Mouse (Mus musculus): ENCODE data around the gene Bin2.
A peak's percentile ranks its signal among the peaks of the same experiment; 100 is the strongest.

Bin2 gene

GRCm38 (mm10) chr15:100651610-100652009 lies 17.7 kb downstream of the Bin2 start:
- DNase-seq (ENCODE audit: inconsistent age in 2 of 2, low spot score in 1 of 2), result no peak

- DNase-seq (ENCODE audit: inconsistent age in 2 of 2, low spot score in 1 of 2), result no peak
Observed at GRCm38 (mm10) chr15:100650111-100650510, 19.2 kb downstream of the Bin2 start.

GRCm38 (mm10) chr15:100646161-100646560 lies 23.2 kb downstream of the Bin2 start:
- DNase-seq (ENCODE audit: inconsistent age in 2 of 2, low spot score in 1 of 2), result no peak

- no peak for DNase-seq (ENCODE audit: inconsistent age in 2 of 2, low spot score in 1 of 2)
Observed at GRCm38 (mm10) chr15:100642451-100642850, 26.9 kb downstream of the Bin2 start.

- DNase-seq (ENCODE audit: inconsistent age in 2 of 2, low spot score in 1 of 2), result no peak
Observed at GRCm38 (mm10) chr15:100641226-100641810, 28.0 kb downstream of the Bin2 start.

- no peak for DNase-seq (ENCODE audit: inconsistent age in 2 of 2, low spot score in 1 of 2)
Observed at GRCm38 (mm10) chr15:100639972-100640750, 29.2 kb downstream of the Bin2 start.

GRCm38 (mm10) chr15:100637661-100638060 lies 31.7 kb downstream of the Bin2 start:
- DNase-seq (ENCODE audit: inconsistent age in 2 of 2, low spot score in 1 of 2), result peak; percentile 74 to 87

- DNase-seq (ENCODE audit: inconsistent age in 2 of 2, low spot score in 1 of 2), result peak; percentile 72 to 89
Observed at GRCm38 (mm10) chr15:100636700-100637501, 32.5 kb downstream of the Bin2 start, which contains the start of gene Smagp. Gene Smagp, minus strand, starts transcription at chr15:100636940.

- no peak for DNase-seq (ENCODE audit: inconsistent age in 2 of 2, low spot score in 1 of 2)
Observed at GRCm38 (mm10) chr15:100635851-100636645, 33.3 kb downstream of the Bin2 start.

GRCm38 (mm10) chr15:100635239-100635638 lies 34.1 kb downstream of the Bin2 start:
- DNase-seq (ENCODE audit: inconsistent age in 2 of 2, low spot score in 1 of 2), result peak in 1 of 2 experiments; percentile 40

- DNase-seq (ENCODE audit: inconsistent age in 2 of 2, low spot score in 1 of 2), result peak in 1 of 2 experiments; percentile 32
Observed at GRCm38 (mm10) chr15:100633341-100633740, 36.0 kb downstream of the Bin2 start.

- peak; percentile 40 to 69 for DNase-seq (ENCODE audit: inconsistent age in 2 of 2, low spot score in 1 of 2)
Observed at GRCm38 (mm10) chr15:100632323-100632722, 37.0 kb downstream of the Bin2 start.

GRCm38 (mm10) chr15:100631454-100632170 lies 37.7 kb downstream of the Bin2 start:
- peak in 1 of 2 experiments; percentile 29 for DNase-seq (ENCODE audit: inconsistent age in 2 of 2, low spot score in 1 of 2)

- peak in 1 of 2 experiments; percentile 21 for DNase-seq (ENCODE audit: inconsistent age in 2 of 2, low spot score in 1 of 2)
Observed at GRCm38 (mm10) chr15:100630126-100630525, 39.2 kb downstream of the Bin2 start.

- peak in 1 of 2 experiments; percentile 50 for DNase-seq (ENCODE audit: inconsistent age in 2 of 2, low spot score in 1 of 2)
Observed at GRCm38 (mm10) chr15:100628797-100629196, 40.6 kb downstream of the Bin2 start.

GRCm38 (mm10) chr15:100627774-100628370 lies 41.5 kb downstream of the Bin2 start:
- DNase-seq (ENCODE audit: inconsistent age in 2 of 2, low spot score in 1 of 2), result peak in 1 of 2 experiments; percentile 67

- peak in 1 of 2 experiments; percentile 53 for DNase-seq (ENCODE audit: inconsistent age in 2 of 2, low spot score in 1 of 2)
Observed at GRCm38 (mm10) chr15:100627287-100627686, 42.1 kb downstream of the Bin2 start.

- DNase-seq (ENCODE audit: inconsistent age in 2 of 2, low spot score in 1 of 2), result peak; percentile 54 to 86
Observed at GRCm38 (mm10) chr15:100624435-100624834, 44.9 kb downstream of the Bin2 start.

- peak in 1 of 2 experiments; percentile 61 for DNase-seq (ENCODE audit: inconsistent age in 2 of 2, low spot score in 1 of 2)
Observed at GRCm38 (mm10) chr15:100623754-100624153, 45.6 kb downstream of the Bin2 start.
